Mouse (Mus musculus): Measurements from ENCODE around the gene Ccdc162.

- TF ChIP-seq POLR2A (IDR thresholded peaks at IDR 0.05; ENCODE audit: borderline replicate concordance, low read depth, low read length) (no peak), CTCF (IDR thresholded peaks at IDR 0.05; ENCODE audit: low read depth, low read length) (no peak)
These were observed 107.0 kb downstream of the Ccdc162 start for GRCm38 (mm10) chr10:41609475-41609874.

All from bone marrow macrophage, adult 2 months (primary cell).